Mouse (Mus musculus): Measurements from ENCODE around the gene Snd1.

DNA sequence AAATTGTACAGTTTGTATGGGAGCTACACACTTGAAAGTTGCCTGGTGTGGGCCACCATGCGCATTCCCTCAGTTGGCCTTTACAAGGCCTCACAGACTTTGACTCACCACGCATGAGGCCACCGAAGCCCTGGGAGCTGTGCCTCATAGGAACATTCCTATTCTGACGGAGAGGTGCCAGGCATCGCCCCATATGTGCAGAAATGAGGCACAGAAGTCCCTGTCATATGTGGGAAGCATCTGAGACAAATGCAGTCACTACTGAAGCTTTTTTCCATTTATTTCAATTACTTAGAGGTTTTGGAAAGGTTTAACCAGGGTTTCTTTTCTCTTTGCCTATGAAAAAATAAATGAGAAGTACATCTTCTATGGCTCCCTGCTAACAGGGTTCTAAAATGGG is 278.3 kb downstream of the Snd1 start:
- TF ChIP-seq CHD2 (IDR thresholded peaks at IDR 0.05; ENCODE audit: low read depth, low read length) (no peak), HCFC1 (IDR thresholded peaks at IDR 0.05; ENCODE audit: borderline replicate concordance, insufficient read depth, low read length) (no peak), MAFK (IDR thresholded peaks at IDR 0.05; ENCODE audit: insufficient read depth, low read depth, low read length) (no peak), ZNF384 (IDR thresholded peaks at IDR 0.05; ENCODE audit: low read depth, low read length) (no peak), ZC3H11A (IDR thresholded peaks at IDR 0.05; ENCODE audit: borderline replicate concordance, low read depth, low read length) (no peak)
